Mouse (Mus musculus) thymus, adult 2 months (tissue): ENCODE measurements around the gene Tbc1d4.

Experiments used
- CTCF ChIP-seq: fragments of 200-500 bp; IDR thresholded peaks from 2 replicates; pipeline ENCODE4 v1.5.1; 2012; ENCODE audit warnings: mild to moderate bottlenecking, control low read depth, low read length, moderate library complexity, borderline replicate concordance; ENCODE audit not compliant: control insufficient read depth, poor library complexity, insufficient read depth; ENCODE audit errors: extremely low read depth
- POLR2A ChIP-seq: fragments of 200-500 bp; IDR thresholded peaks from 2 replicates; pipeline ENCODE4 v1.6.1; 2012; ENCODE audit warnings: mild to moderate bottlenecking, low read length, control low read depth, moderate library complexity; ENCODE audit not compliant: control insufficient read depth, poor library complexity, insufficient read depth; ENCODE audit errors: extremely low read depth

DNA sequence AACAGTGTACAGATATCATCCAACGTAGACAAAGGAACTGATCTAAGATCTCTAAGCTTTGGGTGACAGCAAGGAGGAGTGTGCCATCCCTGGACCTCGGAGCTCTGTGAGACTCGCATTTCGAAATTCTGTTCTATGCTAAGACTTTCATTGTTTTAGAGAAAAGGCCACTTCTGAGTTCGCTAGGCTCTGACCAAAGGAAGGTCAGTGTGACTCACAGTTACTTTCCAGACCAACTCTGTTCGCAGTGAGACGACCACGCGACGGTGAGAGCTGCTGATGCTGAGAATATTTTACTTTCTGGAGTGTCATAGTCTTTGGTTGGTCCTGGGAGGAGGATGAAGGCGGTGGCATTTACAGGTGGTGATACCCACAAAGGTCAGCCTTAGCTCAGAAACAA is 142.5 kb downstream of the Tbc1d4 start:
- TF ChIP-seq CTCF (no peak), POLR2A (no peak)
